Mouse (Mus musculus): ENCODE measurements around the gene Tas2r117. TPM values are rescaled to one million over a fixed set of nuclear protein-coding genes. Genes with fewer than 3 reads are reported as not detected.

Gene Tas2r117
- polyA plus RNA-seq (2017; shearing (Covaris generic)): not detected

GRCm38 (mm10) chr6:132802518-132802917, at the start of gene Tas2r117:
Gene Tas2r117, plus strand, starts transcription at chr6:132802818.

GRCm38 (mm10) chr6:132754430-132754829, 48.2 kb upstream of the Tas2r117 start, which contains the start of gene Tas2r124:
Gene Tas2r124, plus strand, starts transcription at chr6:132754730.

GRCm38 (mm10) chr6:132761831-132762230, 40.8 kb upstream of the Tas2r117 start, which contains the start of gene Tas2r102:
Gene Tas2r102, plus strand, starts transcription at chr6:132762131.

GRCm38 (mm10) chr6:132778062-132778461, 24.6 kb upstream of the Tas2r117 start, which contains the start of gene Tas2r136:
Gene Tas2r136, minus strand, starts transcription at chr6:132778162.

GRCm38 (mm10) chr6:132846842-132847241, 44.2 kb downstream of the Tas2r117 start, which contains the start of gene Tas2r123:
Gene Tas2r123, plus strand, starts transcription at chr6:132847142.

Other genes starting within 250 kb of the Tas2r117 start
- gene Prh1, start 233.0 kb upstream of the Tas2r117 start, polyA plus RNA-seq (2017; shearing (Covaris generic)): not detected
- not detected for gene Prp2, start 206.9 kb upstream of the Tas2r117 start, polyA plus RNA-seq (2017; shearing (Covaris generic))
- gene A630073D07Rik, start 151.3 kb upstream of the Tas2r117 start, polyA plus RNA-seq (2017; shearing (Covaris generic)): not detected
- gene Tas2r120, start 145.9 kb upstream of the Tas2r117 start, polyA plus RNA-seq (2017; shearing (Covaris generic)): not detected
- gene Tas2r121, start 101.8 kb upstream of the Tas2r117 start, polyA plus RNA-seq (2017; shearing (Covaris generic)): not detected
- gene Tas2r122, start 90.9 kb upstream of the Tas2r117 start, polyA plus RNA-seq (2017; shearing (Covaris generic)): not detected
- not detected for gene Tas2r115, start 64.8 kb upstream of the Tas2r117 start, polyA plus RNA-seq (2017; shearing (Covaris generic))
- gene Tas2r124, start 48.1 kb upstream of the Tas2r117 start, polyA plus RNA-seq (2017; shearing (Covaris generic)): not detected
- not detected for gene Tas2r102, start 40.7 kb upstream of the Tas2r117 start, polyA plus RNA-seq (2017; shearing (Covaris generic))
- not detected for gene Tas2r136, start 24.7 kb upstream of the Tas2r117 start, polyA plus RNA-seq (2017; shearing (Covaris generic))
- not detected for gene Tas2r123, start 44.3 kb downstream of the Tas2r117 start, polyA plus RNA-seq (2017; shearing (Covaris generic))
- gene Tas2r116, start 52.6 kb downstream of the Tas2r117 start, polyA plus RNA-seq (2017; shearing (Covaris generic)): not detected
- not detected for gene Tas2r110, start 65.2 kb downstream of the Tas2r117 start, polyA plus RNA-seq (2017; shearing (Covaris generic))
- gene Tas2r113, start 90.2 kb downstream of the Tas2r117 start, polyA plus RNA-seq (2017; shearing (Covaris generic)): not detected
- gene Tas2r125, start 106.8 kb downstream of the Tas2r117 start, polyA plus RNA-seq (2017; shearing (Covaris generic)): not detected
- not detected for gene Tas2r129, start 148.3 kb downstream of the Tas2r117 start, polyA plus RNA-seq (2017; shearing (Covaris generic))
- not detected for gene Tas2r131, start 155.1 kb downstream of the Tas2r117 start, polyA plus RNA-seq (2017; shearing (Covaris generic))
- not detected for gene Tas2r109, start 178.1 kb downstream of the Tas2r117 start, polyA plus RNA-seq (2017; shearing (Covaris generic))
- not detected for gene Tas2r103, start 234.3 kb downstream of the Tas2r117 start, polyA plus RNA-seq (2017; shearing (Covaris generic))